8 mouse cellular contexts compared by ENCODE assay signal in the genomic region with DNA sequence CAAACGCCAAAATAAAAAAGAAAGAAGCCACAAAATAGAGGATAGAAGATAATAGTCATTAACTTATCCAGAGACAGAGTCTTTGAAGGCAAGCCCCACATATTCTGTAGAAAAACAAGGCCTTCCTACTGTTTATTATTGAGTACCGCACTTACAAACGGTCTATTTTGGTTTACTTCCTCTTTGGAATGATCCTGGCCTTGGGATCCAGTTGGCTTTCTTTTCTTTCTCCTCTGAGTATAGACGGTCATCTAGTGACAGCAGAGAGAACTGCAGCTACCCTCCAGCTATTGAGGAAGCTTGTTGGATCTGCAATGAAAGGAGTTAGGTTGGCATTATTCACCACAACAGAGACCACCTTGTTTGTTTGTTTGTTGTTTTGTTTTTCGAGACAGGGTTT. TPM values are rescaled to one million over a fixed set of nuclear protein-coding genes. Genes with fewer than 3 reads are reported as not detected.
A peak's percentile ranks its signal among the peaks of the same experiment; 100 is the strongest.
DNase-seq lines count a peak whose midpoint lies in the region; ATAC-seq lines count a peak whose summit lies in the region.

No protein-coding gene starts in this region.

- no peak overlapping the region for H3K27ac ChIP-seq in neural tube, embryonic 13.5 days (replicated peaks)
- H3K27ac ChIP-seq in embryonic facial prominence, embryonic 15.5 days (replicated peaks): no peak overlapping the region
- no peak overlapping the region for H3K27ac ChIP-seq in hindbrain, embryonic 13.5 days

- ATAC-seq in neural tube, embryonic 13.5 days (ENCODE audit: low read depth): peak; percentile 50; the same call in 1 of the 2 replicates
- no peak for ATAC-seq in embryonic facial prominence, embryonic 15.5 days (ENCODE audit: insufficient number of reproducible peaks, low FRiP score, low TSS enrichment, low read depth)
- ATAC-seq in hindbrain, embryonic 13.5 days (ENCODE audit: low FRiP score): 0 out of 2 replicates have a peak, but pooled peaks have one; percentile 54
- ATAC-seq in megakaryocyte-erythroid progenitor cell, adult 5-6 weeks (replicated peaks; ENCODE audit: low FRiP score, low TSS enrichment, poor library complexity, severe bottlenecking): peak; percentile 83

- H3K4me1 ChIP-seq in neural tube, embryonic 13.5 days (replicated peaks): no peaks in the 10 kb centered on the region
- H3K4me1 ChIP-seq in embryonic facial prominence, embryonic 15.5 days: no peaks in the 10 kb centered on the region
- H3K4me1 ChIP-seq in hindbrain, embryonic 13.5 days (replicated peaks): no peaks in the 10 kb centered on the region

- H3K4me3 ChIP-seq in neural tube, embryonic 13.5 days: no peak overlapping the region
- H3K4me3 ChIP-seq in embryonic facial prominence, embryonic 15.5 days (replicated peaks): 0 out of 2 replicates have a peak overlapping the region, but pooled peaks have one; percentile 7
- no peak overlapping the region for H3K4me3 ChIP-seq in hindbrain, embryonic 13.5 days

- no peaks in the 10 kb centered on the region for H3K27me3 ChIP-seq in neural tube, embryonic 13.5 days
- no peaks in the 10 kb centered on the region for H3K27me3 ChIP-seq in embryonic facial prominence, embryonic 15.5 days
- H3K27me3 ChIP-seq in hindbrain, embryonic 13.5 days: no peaks in the 10 kb centered on the region

- H3K9me3 ChIP-seq in neural tube, embryonic 13.5 days: no peaks in the 10 kb centered on the region
- no peaks in the 10 kb centered on the region for H3K9me3 ChIP-seq in embryonic facial prominence, embryonic 15.5 days (replicated peaks)
- no peaks in the 10 kb centered on the region for H3K9me3 ChIP-seq in hindbrain, embryonic 13.5 days

- WGBS in neural tube, embryonic 13.5 days: 25% methylated on average over 5 of the region's 5 CpGs
- 15% methylated on average over 5 of the region's 5 CpGs for WGBS in embryonic facial prominence, embryonic 15.5 days
- 33% methylated on average over 5 of the region's 5 CpGs for WGBS in hindbrain, embryonic 13.5 days

- DNase-seq in neural tube, embryonic 10.5 days (ENCODE audit: extremely low spot score, low spot score): no peak
- peak; percentile 88 for DNase-seq in brain, adult 2 months (ENCODE audit: low read depth, low spot score)
- DNase-seq in layer of hippocampus, adult 9-11 months: peak; percentile 65
- no peak for DNase-seq in thymus, postnatal 4 days

- H3K4me2 ChIP-seq in neural tube, embryonic 13.5 days: 0 out of 2 replicates have a peak overlapping the region, but pooled peaks have one; percentile 11
- no peak overlapping the region for H3K4me2 ChIP-seq in embryonic facial prominence, embryonic 15.5 days (replicated peaks)
- no peak overlapping the region for H3K4me2 ChIP-seq in hindbrain, embryonic 13.5 days

- H3K9ac ChIP-seq in neural tube, embryonic 13.5 days: no peak overlapping the region; the same call in 1 of the 2 replicates
- no peak overlapping the region for H3K9ac ChIP-seq in embryonic facial prominence, embryonic 15.5 days
- H3K9ac ChIP-seq in hindbrain, embryonic 13.5 days: no peak overlapping the region

- no peaks in the 10 kb centered on the region for H3K36me3 ChIP-seq in neural tube, embryonic 13.5 days
- no peaks in the 10 kb centered on the region for H3K36me3 ChIP-seq in embryonic facial prominence, embryonic 15.5 days
- no peaks in the 10 kb centered on the region for H3K36me3 ChIP-seq in hindbrain, embryonic 13.5 days

RNA-seq across cellular contexts. Expression of gene Ap4e1, which starts 11.8 kb away (rescaled TPM):
- polyA plus RNA-seq in neural tube, embryonic 13.5 days (2015; fragmentation: Nextera tagmentation; extraction: Ambion mirVana): 10.4 and 12.3 TPM in 2 replicates
- 9.5 and 10.9 TPM in 2 replicates for polyA plus RNA-seq in embryonic facial prominence, embryonic 15.5 days (2015; fragmentation: Nextera tagmentation; extraction: Ambion mirVana)
- polyA plus RNA-seq in hindbrain, embryonic 13.5 days (2015; fragmentation: Nextera tagmentation; extraction: Ambion mirVana): 11.5 and 13.2 TPM in 2 replicates
- total RNA-seq in megakaryocyte-erythroid progenitor cell, adult 5-6 weeks (2014; fragmentation: Nextera tagmentation): 12.5 and 13.5 TPM in 2 replicates
- total RNA-seq in megakaryocyte-erythroid progenitor cell, adult 5-6 weeks (2017): 21.0 and 26.9 TPM in 2 replicates

Comparison
In these comparisons a context has a peak if more than half of its experiments do, and no peak if none do; other contexts are left out.
1. DNase-seq: peak in brain, adult 2 months (single experiment) and layer of hippocampus, adult 9-11 months (single experiment); none in neural tube, embryonic 10.5 days (single experiment) and thymus, postnatal 4 days (single experiment).